Mouse (Mus musculus) testis, postnatal 14 days (tissue): ENCODE data around the gene Ace3.

Experiments
- DNase-seq: peaks from one replicate; pipeline ENCODE4 v3.0.0; 2021; ENCODE audit warnings: low spot score

Gene Ace3

DNA sequence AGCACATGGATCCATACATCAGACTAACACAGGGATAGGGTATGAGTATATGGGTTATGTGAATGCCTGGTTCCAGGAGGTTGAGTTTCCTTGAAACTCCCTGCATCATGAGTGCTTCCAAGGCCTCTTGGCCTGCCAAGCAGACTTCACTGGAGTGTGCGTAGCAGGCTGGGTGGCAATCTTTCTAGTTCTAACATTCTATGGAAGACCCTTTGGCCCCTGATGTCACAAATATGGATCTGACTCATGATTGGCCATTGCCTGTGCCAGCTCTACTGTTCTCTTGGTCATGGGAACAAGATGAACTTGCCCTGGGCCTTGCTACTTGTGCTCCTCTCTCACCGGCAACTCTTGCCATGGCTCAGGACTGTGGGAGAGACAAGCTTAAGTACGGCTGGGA, at the start of gene Ace3:
Ace3 (plus strand) TSS at position 301 of the 400 bp plus-strand sequence.
- DNase-seq = no peak

DNA sequence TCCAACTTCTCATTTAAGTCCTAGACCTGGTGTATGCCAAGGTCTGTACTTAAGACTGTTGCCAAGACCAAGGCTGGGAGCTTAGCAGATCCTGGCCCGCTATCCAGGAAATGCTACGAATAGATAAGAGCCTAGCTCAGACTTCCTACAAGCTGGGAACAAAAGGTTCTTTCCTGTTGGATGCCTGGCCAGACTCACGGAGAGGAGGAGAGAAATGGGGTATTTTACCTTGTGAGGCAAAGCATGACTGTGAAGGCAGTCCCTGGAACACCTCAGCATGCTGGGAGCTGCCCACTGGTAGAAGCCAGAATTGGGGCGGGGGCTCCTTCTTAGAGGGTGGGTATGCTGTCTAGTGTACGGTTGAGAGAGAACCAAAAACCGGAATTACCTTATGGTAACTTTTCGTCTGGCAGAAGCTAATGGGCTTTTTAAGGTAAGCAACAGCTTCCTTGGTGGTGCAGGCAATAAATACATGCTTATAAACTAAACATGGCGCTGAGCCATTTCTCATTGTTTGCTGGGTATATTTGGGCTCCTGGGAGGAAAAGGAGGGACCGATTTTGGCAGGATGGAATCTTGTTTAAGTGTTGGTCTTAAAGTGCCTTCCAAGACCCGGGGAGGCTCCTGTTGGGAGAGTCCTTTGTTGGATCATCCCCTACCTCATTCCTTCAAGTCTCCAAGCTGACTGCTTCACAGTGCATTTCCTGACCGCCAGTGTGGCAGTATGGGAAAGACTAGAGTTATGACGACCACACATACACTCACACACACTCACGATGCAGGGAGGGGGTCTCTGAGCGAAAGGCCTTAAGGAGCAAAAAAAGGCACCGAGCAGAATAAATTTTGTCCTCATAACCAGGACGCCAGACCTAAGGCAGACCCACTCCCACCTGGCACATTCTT, 49.5 kb upstream of the Ace3 start:
- peak; percentile 75 for DNase-seq

DNA sequence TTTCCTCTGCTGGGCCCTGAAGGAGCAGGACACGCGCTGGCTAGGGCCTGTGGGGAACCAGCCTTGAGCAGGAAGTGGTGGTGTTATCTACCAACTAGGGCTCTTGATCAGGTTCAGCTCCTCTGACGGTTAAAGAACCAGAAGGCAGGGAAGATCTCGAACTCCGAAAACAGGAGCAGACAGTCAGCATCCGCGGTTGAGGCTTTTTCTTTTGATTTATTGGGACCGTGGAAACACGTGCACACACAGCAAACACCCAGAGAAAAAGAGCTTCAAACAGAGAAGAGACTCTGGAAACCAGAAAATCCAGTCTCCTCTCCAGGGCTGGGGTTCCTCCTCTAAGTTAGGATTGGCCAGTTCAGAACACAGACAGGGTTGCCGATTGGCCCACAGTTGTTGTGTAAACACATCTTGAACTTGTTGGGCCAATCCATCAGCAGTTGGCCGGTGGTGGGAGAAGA, 47.8 kb upstream of the Ace3 start:
- DNase-seq = no peak

DNA sequence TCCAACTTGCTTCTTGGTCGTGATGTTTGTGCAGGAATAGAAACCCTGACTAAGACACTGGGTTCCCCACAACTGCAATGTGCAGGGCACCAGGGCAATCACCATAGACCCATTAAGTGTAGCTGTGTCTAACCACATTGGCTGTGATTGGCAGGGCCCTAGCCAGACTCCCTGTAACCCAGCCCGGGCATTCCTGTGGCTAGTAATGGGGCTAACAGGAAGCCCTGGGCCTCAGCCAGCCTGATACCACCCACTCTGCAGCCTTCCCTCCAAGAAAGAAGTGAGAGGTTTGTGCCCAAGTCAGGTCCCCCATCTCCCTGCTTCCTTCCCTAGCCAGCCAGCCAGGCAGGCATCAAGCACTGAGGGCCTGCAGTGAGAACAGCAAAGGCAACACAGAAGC, 46.2 kb upstream of the Ace3 start:
- DNase-seq = no peak

DNA sequence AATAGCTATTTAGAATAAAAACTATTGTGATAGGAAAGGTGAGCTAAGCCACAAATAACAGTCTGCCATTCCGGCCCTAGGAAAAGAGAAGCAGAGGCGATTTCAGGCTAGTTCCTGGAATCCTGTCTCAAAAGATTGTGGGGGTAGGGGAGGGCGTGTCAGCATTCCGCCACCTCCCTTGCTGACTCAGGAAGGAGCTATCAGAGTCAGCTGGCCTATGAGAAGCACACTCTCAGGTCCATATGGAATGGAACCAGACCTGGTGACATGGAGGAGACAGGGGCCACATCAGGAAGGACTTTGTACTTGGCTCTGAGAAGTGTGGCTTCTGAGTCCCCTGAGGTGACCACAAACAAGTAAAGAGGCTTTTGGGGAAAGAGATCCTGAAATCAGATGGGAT, 44.0 kb upstream of the Ace3 start:
- DNase-seq = no peak

DNA sequence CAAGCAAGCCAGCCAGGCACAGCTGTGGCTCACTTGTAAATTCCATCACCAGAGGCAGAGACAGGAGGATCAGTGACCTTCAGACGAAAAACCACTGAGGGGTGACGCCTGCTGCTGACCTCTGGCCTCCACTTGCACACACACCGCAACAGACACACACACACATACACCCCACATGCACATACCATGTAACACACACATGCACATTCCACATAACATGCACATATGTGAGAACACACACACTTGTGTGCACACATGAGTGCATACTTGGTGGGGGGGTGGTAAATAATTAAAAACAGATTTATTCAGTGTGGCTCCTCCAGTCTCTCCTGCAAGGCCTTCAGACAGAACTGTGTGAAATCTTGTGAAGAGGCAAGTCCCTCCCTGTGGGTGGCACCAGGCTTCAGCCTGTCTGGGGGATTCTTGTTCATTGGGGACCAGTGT, 42.9 kb upstream of the Ace3 start:
- DNase-seq = no peak

DNA sequence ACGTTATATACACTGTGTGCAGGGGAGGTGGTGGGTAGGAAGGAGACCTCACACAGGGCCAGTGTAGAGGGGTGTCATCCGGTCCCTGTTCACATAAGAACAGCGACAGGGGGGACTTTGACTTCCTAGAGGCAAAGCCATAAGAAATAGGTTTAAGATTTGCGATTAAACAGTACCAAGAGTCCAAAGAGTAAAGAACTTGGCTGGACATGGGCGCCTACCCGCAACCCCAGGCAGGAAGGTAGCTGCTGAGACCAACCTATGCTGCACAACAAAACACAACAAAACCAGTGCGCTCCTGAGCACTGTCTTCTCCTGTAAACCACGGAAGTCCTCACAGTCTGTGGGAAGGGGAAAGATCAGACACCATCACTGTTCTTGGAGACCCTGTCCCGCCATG, 42.4 kb upstream of the Ace3 start:
- DNase-seq = no peak

DNA sequence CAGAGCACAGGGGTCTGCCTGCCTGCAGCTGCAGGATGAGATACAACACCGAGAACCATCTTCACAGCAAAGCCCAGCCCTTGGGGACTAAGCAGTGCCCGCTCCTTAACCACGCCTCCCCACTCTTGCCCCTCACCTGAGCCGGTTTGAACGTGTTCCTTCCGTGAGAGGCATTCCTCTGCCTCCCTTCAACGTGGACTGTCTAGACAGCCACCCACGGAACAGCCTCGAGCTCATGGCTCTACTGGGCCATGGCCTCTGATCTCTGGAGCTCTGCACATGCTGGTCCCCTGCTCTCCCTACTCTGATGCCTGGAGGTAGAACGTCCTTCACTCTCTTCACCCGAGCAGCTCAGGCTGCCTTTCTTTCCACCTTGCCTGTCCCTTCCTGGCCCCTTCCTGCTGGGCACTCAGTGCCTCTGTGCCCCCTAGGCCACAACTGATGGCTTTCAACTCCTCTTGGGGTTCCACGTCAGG, 41.5 kb upstream of the Ace3 start, which contains the start of gene Cyb561:
Cyb561 (minus strand) TSS at position 426 of the 476 bp plus-strand sequence.
- DNase-seq = no peak

DNA sequence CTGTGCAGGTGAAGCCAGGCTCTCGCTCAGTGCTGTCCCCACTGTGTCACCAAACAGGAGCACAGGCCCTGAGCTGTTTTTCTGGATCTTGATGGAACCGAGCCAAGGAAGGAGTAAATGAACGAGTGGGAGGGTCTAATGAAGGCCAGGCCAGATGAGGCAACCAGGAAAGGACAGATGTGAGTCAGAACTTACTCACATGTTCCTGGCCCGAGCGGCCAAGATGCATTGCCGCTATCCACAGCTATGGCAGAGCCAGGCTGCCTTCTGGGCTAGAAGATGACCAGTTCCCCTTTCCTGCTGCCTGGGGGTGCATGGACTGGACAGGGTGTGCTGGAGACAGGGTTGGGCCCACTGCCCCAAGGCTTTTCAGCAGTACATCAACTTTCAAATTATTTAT, 41.1 kb upstream of the Ace3 start:
- no peak for DNase-seq

DNA sequence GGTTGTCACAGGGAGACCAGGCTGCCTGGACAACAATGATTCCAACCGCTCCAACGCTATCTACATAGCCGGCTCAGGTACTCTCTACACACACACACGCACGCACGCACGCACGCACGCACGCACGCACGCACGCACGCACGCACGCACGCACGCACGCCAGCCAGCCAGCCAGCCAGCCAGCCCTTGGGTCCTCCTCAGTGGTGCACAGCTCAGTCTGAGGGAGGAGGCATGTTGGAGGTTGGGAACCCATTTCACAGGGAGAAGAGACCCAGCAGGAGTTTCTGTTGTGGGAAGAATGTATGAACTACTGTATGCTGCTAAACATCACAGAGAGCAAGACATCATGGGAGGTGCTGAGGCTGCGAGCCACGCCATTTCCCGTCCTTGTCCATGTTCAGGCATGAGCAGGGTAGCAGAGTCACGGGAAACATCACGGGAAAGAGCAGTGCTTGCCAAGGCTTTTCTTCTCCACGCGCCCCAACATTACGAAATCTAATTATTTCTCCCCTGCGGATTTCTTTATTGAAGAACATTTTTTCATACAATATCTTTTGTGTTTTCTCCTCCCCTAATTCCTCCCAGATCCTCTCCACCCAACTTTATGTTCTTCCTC, 38.6 kb upstream of the Ace3 start:
- peak; percentile 60 for DNase-seq

DNA sequence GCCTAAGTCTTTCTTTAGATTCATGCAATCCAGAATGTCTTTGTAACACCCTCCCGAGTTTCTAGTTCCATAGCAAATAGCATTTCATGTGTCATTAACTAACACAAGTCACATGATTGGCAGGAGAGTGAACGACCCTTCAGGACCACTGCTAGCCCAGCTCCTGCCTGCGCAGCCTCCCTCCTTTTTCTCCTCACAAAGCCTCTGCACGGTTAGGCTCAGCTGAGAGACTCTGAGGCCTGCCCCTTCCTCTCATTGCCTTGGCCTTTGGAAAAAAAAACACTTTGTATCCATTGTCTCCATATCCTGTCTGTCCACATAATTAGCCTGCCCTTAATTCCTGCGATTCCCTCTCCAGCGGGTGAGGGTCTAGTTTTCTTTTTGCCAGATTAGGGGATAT, 37.0 kb upstream of the Ace3 start:
- peak; percentile 71 for DNase-seq

DNA sequence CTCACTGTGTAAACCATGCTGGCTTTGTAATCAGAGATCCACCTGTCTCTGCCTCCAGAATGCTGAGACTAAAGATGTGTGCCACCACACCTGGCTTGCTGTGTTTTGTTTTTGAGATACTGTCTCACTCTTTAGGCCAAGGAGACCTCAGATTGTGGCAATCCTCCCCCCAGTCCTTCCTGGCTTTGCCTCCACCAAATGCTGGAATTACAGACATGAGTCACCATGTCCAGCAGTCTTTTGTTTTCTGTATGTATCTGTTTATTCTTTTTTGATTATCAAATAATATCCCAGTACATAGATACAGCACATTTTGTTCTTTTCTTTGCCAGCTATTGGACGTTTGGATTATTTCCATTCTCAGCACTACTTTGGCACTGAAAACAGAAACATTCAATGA, 35.9 kb upstream of the Ace3 start:
- peak; percentile 55 for DNase-seq

DNA sequence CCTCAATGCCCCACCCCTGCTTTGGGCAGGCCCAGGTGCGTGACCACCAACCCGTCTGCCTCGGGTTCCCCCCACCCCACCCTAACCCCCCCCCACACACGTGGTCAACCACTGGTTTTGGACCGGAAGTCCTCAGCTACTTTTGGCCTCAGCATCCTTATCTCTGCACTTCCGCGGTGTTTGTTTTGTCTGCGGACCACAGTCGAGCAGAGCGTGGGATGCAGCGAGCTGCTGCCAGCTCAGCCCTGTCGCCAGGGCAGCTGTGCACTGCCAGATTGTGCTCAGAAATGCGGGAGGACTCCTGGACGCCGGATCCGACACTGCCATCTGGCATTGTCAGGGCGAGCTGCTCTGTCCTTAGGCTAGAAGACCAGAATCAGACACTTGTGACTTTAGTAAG, 35.1 kb upstream of the Ace3 start:
- peak; percentile 64 for DNase-seq

DNA sequence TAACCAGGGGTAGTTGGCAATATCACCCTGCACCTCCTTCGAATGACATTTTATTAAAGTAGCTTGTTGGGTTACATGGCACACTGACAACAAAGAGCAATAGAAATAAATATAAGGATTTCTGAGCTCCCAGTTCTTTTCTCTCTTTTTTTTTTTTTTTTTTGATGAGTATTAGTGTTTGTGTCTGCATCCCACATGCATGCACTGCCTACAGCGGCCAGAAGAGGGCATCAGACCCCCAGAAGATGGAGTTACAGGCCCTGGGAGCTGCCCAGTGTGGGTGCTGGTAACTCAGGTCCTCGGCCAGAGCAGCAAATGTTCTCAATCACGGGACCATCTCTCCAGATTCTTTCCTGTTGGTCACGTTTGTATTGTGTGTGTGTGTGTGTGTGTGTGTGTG, 29.8 kb upstream of the Ace3 start:
- DNase-seq = no peak

DNA sequence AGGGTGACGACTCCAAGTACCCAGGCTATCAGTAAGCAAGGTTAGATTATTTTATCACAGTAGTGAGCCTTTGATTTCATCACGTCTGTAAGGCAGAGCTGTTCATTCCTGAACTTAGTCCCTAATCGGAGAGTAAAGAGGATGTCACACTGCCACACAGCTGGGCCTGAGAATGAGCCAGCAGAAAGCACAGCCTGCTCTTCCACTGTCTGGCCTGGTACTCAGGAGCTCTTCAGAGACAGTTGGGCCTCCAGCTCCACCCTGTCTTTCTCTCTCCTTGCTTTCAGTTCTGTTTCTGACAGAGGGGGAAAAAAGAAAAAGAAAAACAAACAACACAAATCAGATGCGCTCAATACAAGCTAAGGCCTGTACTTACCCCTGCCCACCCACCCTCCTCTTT, 28.2 kb upstream of the Ace3 start:
- DNase-seq = no peak

DNA sequence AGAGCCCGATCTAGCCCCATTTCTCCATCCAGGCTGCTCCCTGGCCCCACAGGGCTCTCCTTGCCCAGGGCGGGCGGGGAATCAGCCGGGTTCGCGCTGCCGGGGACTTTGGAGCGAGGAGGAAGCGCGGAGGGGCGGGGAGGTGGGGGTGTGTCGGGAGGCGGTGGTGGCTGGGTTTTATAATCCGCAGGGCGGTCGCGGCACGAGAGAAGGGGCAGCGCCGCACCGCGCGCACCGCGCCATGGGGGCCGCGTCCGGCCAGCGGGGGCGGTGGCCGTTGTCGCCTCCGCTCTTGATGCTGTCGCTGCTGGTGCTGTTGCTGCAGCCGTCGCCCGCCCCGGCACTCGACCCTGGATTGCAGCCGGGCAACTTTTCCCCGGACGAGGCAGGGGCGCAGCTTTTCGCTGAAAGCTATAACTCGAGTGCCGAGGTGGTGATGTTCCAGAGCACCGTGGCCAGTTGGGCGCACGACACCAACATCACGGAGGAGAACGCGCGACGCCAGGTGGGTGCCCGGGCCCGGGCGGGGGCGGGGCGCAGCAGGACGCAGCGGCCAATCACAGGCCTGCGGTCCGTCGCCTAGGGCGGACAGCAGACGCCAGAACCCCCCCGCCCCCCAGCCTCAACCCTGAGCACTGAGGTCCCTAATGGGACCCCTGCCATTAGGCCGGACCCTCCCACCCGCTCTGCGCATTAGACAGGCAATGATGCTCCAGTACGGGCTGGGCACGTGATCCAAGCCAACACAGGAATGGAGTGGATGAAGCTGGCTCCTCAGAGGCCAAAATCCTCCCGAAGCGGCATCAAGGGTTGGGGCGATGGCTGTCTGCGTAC, 26.5 kb upstream of the Ace3 start, which contains the start of gene Ace:
Ace (plus strand) TSS at position 205 of the 834 bp plus-strand sequence.
- DNase-seq = no peak

DNA sequence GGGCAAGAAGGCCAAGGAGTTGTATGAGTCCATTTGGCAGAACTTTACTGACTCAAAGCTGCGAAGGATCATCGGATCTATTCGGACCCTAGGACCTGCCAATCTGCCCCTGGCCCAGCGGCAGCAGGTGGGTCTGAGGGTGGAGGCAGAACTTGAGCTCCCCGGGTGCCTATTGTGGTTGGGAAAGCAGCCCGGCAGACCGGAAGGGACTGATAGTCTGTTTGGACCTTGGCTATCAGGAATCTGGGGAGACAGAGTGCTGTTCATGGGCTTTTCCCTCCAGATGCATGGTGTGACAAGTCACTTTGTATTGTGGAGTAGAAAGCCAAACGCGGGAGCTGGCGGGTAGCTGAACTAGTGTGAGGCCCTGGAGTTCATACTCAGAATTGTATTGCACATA, 25.5 kb upstream of the Ace3 start:
- DNase-seq = no peak

DNA sequence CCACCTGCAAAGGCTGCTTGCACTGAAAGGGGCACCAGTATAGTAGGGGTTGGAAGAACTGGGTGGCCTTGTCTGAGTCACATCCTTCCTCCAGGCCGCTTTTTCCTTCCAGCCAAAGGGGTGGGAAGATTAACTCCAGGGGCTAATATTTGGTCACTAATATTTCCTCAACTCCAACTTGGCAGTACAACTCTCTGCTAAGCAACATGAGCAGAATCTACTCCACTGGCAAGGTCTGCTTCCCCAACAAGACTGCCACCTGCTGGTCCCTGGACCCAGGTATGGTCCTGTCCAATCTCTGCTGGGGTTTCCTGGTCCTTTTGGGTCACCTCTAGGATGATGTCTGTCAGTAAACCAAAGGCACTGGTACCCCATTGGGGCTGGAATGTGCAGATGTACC, 25.0 kb upstream of the Ace3 start:
- no peak for DNase-seq

DNA sequence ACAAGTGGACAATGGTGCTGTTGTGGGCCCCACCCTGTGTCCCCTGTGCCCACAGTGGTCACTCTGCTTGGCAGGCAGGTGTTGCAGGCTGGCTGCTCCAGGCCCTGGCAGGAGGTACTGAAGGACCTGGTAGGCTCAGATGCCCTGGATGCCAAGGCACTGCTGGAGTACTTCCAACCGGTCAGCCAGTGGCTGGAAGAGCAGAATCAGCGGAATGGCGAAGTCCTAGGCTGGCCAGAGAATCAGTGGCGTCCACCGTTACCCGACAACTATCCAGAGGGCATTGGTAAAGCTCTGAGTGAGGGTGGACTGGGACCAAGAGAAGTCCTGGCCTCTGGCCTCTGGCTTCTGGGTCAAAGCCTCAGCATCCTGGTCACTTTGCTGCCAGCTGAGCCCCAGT, 19.9 kb upstream of the Ace3 start:
- no peak for DNase-seq

DNA sequence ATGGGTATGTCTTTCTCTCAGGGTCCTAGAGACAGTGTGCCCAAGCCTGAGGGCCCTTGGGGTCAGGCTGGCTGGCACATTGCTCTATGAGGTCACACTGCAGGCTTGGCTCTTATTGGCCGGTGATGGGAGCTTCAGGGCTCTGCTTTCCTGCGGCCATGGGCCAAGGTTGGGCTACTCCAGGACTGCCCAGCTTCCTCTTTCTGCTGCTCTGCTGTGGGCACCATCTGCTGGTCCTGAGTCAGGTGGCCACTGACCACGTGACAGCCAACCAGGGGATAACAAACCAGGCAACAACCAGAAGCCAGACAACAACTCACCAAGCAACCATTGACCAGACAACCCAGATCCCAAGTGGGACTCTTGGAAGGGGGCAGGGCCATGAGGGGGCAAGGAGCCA, 19.4 kb upstream of the Ace3 start:
- no peak for DNase-seq

DNA sequence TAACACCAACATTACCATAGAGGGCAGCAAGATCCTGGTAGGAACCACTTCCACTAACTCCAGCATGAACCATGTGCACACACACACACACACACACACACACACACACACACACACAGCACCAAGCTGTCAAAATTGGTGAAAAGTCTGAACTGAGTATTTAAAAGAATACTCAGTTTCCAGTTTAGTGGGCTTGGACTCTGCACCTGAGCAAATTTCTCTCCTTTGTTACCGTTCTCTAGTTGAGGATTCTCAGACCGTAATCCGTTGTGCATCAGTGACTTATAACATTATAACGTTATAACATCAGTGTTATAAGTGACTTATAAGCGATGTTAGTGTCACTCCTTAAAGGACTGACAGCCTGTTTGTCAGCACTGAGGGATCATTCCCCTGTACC, 18.8 kb upstream of the Ace3 start:
- no peak for DNase-seq

DNA sequence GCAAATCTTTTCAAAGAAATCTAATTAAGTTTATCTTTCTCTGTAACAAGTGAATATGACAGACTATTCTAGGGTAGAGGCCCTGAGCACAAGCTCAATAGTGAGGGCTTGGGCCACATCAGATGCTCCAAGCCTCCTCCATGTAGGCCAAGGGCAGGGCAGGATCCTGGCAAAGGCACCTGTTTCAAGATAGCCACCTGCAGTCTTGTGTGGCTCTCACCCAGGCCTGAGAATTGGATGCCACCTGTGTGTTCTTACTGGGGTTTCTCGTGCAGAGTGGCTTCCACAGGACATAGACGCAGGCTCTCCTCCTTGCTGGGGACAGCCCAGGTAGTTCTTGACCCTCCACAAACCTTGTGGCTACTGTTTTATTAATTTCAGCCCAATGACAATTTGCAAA, 16.2 kb upstream of the Ace3 start:
- DNase-seq = no peak
